Mouse (Mus musculus): ENCODE data around the gene Samd7.
"Not testable (repeated sequence)": the region's sequence is repeated elsewhere in the genome, so short reads cannot be mapped to it uniquely, and the experiment has no call there.

Gene Samd7

GRCm38 (mm10) chr3:30746006-30746405 is at the start of gene Samd7:
Gene Samd7 (plus strand): TSS chr3:30746293.
- CTCF ChIA-PET: no interaction called here

GRCm38 (mm10) chr3:30696346-30696745 is 49.7 kb upstream of the Samd7 start:
- CTCF ChIA-PET: interaction anchor here (0.8 kb wide), 1 partner anchor 9 kb away, joined by 4 read pairs; no protein-coding TSS in a partner anchor

- CTCF ChIA-PET: no interaction called here
Observed at GRCm38 (mm10) chr3:30697891-30698290, 48.2 kb upstream of the Samd7 start.

GRCm38 (mm10) chr3:30699711-30700505 is 46.2 kb upstream of the Samd7 start, which contains the start of gene Lrrc31:
Gene Lrrc31 (minus strand): TSS chr3:30699843.
- CTCF ChIA-PET: not testable (repeated sequence)

- CTCF ChIA-PET: no interaction called here
Observed at GRCm38 (mm10) chr3:30705977-30706376, 40.1 kb upstream of the Samd7 start.

- CTCF ChIA-PET: no interaction called here
Observed at GRCm38 (mm10) chr3:30706614-30707276, 39.3 kb upstream of the Samd7 start.

GRCm38 (mm10) chr3:30710191-30710590 is 35.9 kb upstream of the Samd7 start:
- CTCF ChIA-PET: no interaction called here

GRCm38 (mm10) chr3:30713334-30713733 is 32.8 kb upstream of the Samd7 start:
- CTCF ChIA-PET: interaction anchor here (0.7 kb wide), 1 partner anchor 14 kb away, joined by 3 read pairs; no protein-coding TSS in a partner anchor

GRCm38 (mm10) chr3:30718649-30719048 is 27.4 kb upstream of the Samd7 start:
- CTCF ChIA-PET: no interaction called here

- CTCF ChIA-PET: no interaction called here
Observed at GRCm38 (mm10) chr3:30722036-30722435, 24.1 kb upstream of the Samd7 start.

GRCm38 (mm10) chr3:30722461-30722860 is 23.6 kb upstream of the Samd7 start:
- CTCF ChIA-PET: no interaction called here

- CTCF ChIA-PET: no interaction called here
Observed at GRCm38 (mm10) chr3:30723179-30723578, 22.9 kb upstream of the Samd7 start.

- CTCF ChIA-PET: no interaction called here
Observed at GRCm38 (mm10) chr3:30724105-30724824, 21.8 kb upstream of the Samd7 start.

GRCm38 (mm10) chr3:30724848-30725465 is 21.1 kb upstream of the Samd7 start:
- CTCF ChIA-PET: no interaction called here

- CTCF ChIA-PET: no interaction called here
Observed at GRCm38 (mm10) chr3:30725514-30725913, 20.6 kb upstream of the Samd7 start.

GRCm38 (mm10) chr3:30727209-30727608 is 18.9 kb upstream of the Samd7 start:
- CTCF ChIA-PET: no interaction called here

GRCm38 (mm10) chr3:30729046-30729445 is 17.0 kb upstream of the Samd7 start:
- CTCF ChIA-PET: no interaction called here

GRCm38 (mm10) chr3:30736809-30737208 is 9.3 kb upstream of the Samd7 start:
- CTCF ChIA-PET: no interaction called here

GRCm38 (mm10) chr3:30741306-30741705 is 4.8 kb upstream of the Samd7 start:
- CTCF ChIA-PET: no interaction called here

GRCm38 (mm10) chr3:30742891-30743290 is 3.2 kb upstream of the Samd7 start:
- CTCF ChIA-PET: no interaction called here

- CTCF ChIA-PET: no interaction called here
Observed at GRCm38 (mm10) chr3:30748316-30748715, 2.2 kb downstream of the Samd7 start.

- CTCF ChIA-PET: interaction anchor here (0.7 kb wide), 1 partner anchor 159 kb away, joined by 26 read pairs; no protein-coding TSS in a partner anchor
Observed at GRCm38 (mm10) chr3:30754696-30755095, 8.6 kb downstream of the Samd7 start.
